Mouse (Mus musculus) cerebellum, adult 11 months (tissue): ENCODE results near the gene Plp2.
A peak's percentile ranks its signal among the peaks of the same experiment; 100 is the strongest.
"Not testable (repeated sequence)": the region's sequence is repeated elsewhere in the genome, so short reads cannot be mapped to it uniquely, and the experiment has no call there.

Source experiments
- DNase-seq: peaks from one replicate; pipeline ENCODE4 v3.0.0; 2022

The Plp2 gene

GRCm38 (mm10) chrX:7670921-7671623, at the start of gene Plp2:
Gene Plp2, minus strand, starts transcription at chrX:7671390.
- no peak for DNase-seq

GRCm38 (mm10) chrX:7716058-7716457, 44.9 kb upstream of the Plp2 start:
- DNase-seq = not testable (repeated sequence)

GRCm38 (mm10) chrX:7714135-7714899, 43.1 kb upstream of the Plp2 start, which contains the start of gene Wdr45:
Gene Wdr45, plus strand, starts transcription at chrX:7714333.
- peak; percentile 93 for DNase-seq

DNA sequence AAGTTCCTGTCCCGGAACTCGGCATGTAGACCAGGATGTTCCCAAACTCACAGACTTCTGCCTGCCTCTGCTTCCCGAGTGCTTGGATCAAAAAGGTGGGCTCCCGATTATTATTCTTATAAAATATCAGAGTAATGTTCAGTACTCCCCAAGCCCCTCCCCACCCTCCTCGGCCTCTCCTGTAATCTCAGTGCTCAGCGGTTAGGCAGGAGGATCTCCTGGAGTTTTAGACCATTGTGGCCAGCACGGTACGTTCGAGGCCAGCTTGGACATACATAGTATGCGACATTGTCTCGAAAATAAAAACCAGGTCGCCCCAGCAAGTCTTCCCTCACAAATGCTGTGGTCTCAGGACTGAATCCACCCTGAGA, 42.6 kb upstream of the Plp2 start:
- not testable (repeated sequence) for DNase-seq

DNA sequence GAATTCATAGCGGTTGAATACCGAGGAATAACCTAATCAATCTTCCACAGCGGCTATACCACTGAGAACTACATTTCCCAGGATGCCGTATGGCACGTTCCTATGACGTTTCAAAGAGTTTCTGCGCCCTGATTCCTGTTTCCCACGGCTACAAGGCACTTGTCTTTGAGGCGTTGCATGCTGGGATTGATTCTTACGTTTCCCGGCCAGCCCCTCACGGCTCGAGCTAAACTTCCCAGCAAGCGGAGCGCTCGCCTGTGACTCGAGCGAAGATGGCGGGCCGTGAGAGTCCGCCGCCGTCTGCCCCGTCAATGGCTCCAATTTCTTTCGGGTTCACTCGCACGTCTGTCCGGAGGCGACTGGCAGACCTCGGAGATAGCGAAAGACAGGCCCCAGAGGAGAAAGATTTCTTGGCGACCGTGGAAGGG, 25.8 kb upstream of the Plp2 start, which contains the start of gene Gpkow:
Gene Gpkow, plus strand, starts transcription at position 178 of the 428 bp plus-strand sequence.
- peak; percentile 75 for DNase-seq

DNA sequence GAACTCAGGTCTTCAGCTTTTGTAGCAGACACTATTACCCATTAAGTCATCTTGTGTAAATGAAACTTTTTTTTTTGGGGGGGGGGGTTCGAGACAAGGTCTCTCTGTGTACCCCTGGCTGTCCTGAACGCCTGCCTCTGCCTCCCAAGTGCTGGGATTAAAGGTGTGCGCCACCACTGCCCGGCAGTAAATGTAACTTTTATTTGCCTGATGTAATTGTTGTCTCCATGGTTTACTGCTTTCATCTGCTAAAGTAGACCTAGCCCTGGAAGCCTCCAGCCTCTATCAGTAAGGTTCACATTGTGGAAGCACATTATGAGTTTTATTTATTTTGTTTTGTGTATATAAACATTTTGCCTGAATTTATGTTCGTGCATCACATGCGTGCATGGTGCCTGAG, 25.3 kb upstream of the Plp2 start:
- DNase-seq = no peak

GRCm38 (mm10) chrX:7692862-7693261, 21.7 kb upstream of the Plp2 start:
- DNase-seq = no peak

DNA sequence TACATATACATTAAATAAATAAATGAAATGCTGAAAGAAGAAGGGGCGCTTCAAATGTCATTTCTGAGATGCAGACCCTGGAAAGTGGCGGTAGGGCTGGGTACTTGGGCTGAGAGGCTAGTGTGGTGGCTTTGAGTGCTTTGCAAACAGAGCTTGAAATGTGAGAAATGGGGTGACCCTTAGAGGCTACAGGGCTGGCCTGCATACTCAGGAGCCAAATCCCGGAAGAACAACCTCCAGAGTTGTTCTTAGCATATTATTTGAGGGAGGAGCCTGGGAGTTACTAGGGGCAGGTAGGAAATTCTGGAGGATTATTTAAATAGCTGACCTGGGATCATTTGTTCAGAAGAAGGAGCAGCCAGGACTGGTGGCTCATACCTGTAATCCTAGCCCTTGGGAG, 19.3 kb upstream of the Plp2 start:
- no peak for DNase-seq

- no peak for DNase-seq
Observed at GRCm38 (mm10) chrX:7688321-7688720, 17.1 kb upstream of the Plp2 start.

DNA sequence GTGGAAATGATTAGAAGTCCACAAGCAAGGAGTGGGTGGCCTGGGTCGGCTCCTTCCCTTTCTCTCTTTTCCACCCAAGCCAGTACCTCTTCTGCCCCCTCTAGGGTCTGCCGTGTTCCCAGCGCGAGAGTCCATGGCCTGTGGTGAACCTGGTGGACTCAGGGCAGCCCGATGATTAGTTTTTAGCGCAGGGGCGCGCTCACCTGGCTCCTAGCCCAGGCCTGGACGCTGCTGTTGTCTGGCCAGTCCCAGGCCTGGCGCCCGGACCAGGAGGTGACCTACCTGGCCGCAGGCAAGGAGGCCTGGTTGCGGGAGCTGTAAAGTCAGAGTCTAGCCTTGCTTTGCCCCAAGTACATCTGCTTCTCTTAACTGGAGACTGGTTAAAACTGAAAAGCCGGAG, 9.7 kb upstream of the Plp2 start, which contains the start of gene Magix:
Gene Magix, minus strand, starts transcription at position 388 of the 400 bp plus-strand sequence.
- DNase-seq = peak; percentile 48

DNA sequence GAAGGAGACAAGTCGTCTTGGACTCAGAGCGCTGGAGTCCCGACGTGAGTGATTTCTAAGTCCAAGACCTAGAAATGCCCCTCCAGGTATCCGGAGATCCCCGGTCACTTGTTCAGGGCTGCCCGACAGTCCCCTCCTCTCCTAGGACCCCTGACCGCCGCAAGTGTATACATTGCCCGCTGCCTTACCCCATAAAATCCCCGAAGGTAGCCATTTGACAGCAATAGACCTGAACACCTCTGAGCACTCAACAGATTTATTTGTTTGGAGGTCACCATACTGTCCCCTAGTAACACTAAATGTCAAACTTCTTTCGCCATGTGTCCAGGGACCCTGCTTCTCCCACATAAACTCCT, 8.8 kb upstream of the Plp2 start:
- DNase-seq = no peak

- DNase-seq = peak; percentile 88
Observed at GRCm38 (mm10) chrX:7679405-7680056, 8.3 kb upstream of the Plp2 start.

- no peak for DNase-seq
Observed at GRCm38 (mm10) chrX:7678986-7679385, 7.8 kb upstream of the Plp2 start.

- DNase-seq = no peak
Observed at GRCm38 (mm10) chrX:7675001-7675380, 3.8 kb upstream of the Plp2 start.

DNA sequence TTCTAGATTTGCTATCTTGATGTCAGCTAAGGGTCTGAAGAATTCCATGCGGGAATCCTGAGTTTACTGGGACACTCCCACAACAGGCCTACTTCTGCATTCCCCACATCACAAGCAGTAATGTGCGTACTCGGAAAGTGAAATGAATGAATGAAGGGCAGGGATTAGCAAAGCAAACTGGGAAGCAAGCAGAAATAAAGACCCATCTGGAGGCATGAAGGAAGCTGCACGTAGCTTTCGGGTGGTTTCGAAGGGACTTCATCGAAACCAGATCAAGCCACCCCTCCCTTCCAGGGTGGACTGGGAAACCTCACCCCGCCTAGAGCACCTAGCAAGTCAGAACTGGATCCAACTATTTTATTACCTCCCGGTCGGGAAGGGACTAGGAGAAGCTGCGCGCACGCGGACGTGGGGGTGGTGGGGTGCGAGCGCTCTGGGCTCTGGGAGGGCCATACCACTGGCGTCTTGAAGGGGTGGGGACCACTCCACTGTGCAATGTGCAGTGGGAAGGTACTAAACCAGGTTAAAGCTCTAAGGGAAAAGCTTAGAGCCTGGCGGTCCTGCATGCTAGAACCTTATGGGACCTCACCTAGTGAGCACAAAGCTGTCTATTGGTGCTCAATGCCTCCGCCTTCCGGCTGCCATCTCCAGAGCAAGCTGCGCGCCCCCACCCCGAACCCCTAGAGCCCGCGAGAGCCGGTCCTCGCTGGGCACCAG, 3.3 kb upstream of the Plp2 start:
- no peak for DNase-seq

DNA sequence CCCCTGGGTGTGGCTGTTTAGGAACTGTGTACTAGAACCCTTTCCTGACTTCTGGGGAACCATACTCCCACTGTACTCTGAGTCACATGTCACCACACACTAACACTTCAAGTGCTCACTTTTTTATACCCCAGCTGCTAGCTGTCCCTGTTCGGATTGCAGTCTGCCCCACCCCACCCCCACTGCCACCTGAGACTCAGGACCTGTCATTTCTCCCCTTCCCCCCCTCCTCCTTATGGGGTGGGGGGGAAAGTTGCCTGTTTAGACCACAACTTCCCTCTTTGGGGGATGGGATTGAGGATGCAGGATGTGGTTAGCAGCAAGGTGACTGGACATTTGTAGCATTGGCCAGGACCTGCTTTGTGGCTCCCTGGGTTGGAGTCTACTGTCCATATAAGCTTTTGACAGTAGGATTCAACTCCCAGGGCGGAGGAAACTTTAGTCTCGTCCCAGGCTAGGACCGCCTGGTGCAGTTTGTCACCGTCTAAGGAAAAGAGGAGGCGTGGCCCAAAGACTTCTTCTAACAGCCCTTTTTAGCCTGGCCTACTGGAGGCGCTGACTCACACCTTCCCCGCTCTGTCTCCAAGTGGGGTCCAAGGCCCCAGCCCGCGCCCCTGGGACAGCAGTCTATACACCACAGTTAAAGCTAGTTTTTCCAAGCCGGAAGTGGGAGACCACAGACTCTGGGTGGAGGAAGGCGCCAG, 2.5 kb upstream of the Plp2 start:
- no peak for DNase-seq

- no peak for DNase-seq
Observed at GRCm38 (mm10) chrX:7672739-7673138, 1.5 kb upstream of the Plp2 start.

DNA sequence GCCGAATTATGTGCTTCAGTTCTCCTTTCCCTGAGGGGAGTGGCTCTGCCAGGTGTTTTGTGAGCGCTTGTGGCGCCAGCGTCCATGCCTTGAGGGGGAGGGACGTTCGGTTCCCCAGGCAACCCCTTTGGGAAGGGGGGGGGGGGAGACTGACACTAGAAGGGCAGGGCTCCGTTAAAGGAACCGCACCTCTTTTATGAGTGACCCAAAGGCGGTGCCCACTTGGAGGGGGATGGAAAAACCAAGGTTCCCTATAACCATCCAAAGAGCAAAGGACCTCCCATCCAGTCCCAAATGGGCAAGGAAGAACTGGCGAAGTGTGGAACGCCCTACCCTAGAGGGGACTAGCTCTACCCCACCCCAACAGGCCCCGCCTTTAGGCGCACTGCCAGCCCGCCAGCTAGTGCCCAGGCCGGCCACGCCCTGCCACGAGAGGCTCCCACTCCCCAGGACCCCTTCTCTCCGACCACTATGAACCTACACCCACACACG, 754 bp downstream of the Plp2 start:
- DNase-seq = no peak

GRCm38 (mm10) chrX:7665739-7666502, 5.3 kb downstream of the Plp2 start:
- DNase-seq = no peak

GRCm38 (mm10) chrX:7664791-7665190, 6.4 kb downstream of the Plp2 start:
- peak; percentile 64 for DNase-seq

- no peak for DNase-seq
Observed at GRCm38 (mm10) chrX:7662936-7663335, 8.3 kb downstream of the Plp2 start.
